Mouse (Mus musculus): ENCODE results near the gene Ric8b.

The Ric8b gene

GRCm38 (mm10) chr10:84910194-84910593 is 7.2 kb upstream of the Ric8b start:
- no peak for DNase-seq

DNA sequence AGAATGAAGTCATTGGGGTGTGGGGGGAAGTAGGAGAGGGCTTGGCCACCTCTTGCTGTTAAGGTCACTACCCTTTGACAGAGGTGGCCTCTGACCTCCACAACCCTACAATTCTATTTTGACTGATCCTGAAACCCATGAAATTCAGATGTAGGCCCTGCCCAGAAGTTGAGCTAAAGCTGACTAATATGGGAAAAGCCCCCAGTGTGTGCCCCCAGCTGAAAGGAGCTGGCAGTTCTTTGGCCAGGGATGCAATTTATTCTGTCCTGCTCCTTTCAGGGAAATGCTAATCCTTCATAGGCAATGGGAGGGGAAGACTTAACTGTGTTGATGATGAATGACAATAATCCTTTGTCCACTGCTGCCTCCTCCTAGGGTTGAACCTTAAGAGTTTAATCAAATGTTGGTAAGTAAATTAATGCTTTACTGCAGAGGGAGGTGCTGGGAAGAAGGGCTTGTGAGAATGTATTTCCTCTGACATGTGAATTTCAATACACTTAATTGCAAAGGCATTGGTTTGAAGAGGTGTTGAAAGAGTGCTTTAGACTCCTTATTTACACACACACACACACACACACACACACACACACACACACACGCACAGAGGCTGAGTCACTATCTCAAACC is 6.5 kb upstream of the Ric8b start:
- peak; percentile 39 for DNase-seq

DNA sequence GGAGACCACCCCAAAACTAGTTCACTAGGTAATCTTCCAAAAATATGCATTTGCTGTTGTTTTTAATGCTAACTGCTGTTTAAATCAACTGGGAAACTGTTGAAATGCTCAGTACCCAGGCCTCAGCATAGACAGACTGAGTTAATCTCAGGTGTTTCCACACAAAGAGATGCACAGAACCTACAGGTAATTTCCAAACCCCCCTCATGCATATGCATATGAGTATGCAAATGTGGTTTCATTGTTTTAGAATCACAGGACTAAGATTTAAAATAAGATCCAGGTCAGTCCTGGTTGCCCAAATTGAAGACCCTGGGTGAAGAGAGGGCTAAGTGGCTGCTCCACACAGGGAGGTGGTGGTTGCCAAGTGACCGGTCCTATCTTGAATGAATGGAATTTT is 4.3 kb upstream of the Ric8b start:
- no peak for DNase-seq

- no peak for DNase-seq
Observed at GRCm38 (mm10) chr10:84915476-84915875, 1.9 kb upstream of the Ric8b start.

DNA sequence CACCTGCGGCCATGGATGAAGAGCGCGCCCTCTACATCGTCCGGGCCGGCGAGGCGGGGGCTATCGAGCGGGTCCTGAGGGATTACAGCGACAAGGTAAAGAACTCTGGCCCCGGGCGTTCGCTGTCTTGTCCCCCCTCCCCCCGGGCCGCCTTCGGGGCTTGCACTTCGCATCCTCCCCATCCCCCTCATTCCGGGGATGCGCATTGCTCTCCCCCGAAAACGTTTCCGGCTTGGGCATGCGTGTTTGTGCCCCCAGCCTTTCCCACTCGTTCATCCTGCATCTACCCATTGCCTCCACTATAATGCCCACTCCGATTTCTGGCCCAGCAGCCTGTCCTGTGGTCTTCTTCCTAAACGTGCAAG is 297 bp downstream of the Ric8b start:
- DNase-seq: no peak

DNA sequence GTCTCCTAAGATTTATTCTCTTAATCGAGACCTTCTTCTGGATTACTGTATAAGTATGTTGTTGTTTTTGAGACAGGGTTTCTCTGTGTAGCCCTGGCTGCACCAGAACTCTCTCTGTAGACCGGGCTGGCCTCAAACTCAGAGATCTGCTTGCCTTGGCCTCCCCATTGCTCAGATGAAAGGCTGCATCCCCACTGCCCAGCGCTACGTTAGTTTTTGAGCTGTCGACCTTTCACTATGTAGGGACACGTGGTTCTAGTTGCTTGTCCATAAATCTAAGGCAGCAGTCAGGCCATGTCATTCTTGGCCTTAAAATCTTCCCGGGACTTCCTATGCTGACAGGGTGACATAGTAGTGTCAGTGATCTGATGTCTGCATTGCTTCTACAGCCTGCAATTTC is 8.9 kb downstream of the Ric8b start:
- DNase-seq: no peak

DNA sequence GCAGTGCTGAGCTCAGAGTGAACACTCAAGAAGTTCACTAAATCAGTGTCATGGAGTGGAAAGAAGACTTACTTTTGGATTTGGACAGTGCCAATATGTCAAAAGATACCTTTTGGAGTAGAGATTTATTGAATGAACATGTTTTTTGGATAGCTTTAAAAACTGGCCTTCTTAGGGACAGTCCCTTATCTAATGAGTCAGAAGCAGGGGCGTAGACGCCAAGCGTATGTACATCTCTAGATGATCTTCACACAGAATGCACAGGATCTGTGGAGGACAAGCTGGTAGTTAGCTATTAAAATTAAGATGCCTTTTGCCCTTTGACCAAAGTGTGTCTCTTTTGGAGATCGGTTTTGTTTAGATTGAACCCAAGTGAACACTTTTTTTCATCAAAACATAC is 9.5 kb downstream of the Ric8b start:
- no peak for DNase-seq

DNA sequence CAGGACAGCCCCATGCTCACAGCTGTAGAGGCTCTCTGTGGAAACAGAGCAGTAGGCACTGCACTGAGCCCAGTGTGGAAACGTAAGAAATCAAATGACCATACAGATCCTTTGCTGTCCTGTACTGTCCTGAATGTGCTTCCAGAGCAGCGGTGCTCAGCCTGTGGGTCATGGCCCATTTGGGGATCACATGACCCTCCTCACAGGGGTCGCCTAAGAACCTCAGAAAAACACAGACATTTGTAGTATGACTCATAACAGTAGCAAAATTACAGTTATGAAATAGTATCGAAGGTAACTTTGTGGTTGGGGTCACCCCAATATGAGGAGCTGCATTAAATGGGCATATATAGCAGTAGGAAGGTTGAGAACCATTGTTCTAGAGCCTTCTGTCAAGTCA is 11.0 kb downstream of the Ric8b start:
- DNase-seq: no peak

- DNase-seq: peak; percentile 27
Observed at GRCm38 (mm10) chr10:84935553-84936209, 18.3 kb downstream of the Ric8b start.

GRCm38 (mm10) chr10:84936832-84937515 is 19.6 kb downstream of the Ric8b start:
- no peak for DNase-seq

- no peak for DNase-seq
Observed at GRCm38 (mm10) chr10:84938094-84938820, 20.8 kb downstream of the Ric8b start.

DNA sequence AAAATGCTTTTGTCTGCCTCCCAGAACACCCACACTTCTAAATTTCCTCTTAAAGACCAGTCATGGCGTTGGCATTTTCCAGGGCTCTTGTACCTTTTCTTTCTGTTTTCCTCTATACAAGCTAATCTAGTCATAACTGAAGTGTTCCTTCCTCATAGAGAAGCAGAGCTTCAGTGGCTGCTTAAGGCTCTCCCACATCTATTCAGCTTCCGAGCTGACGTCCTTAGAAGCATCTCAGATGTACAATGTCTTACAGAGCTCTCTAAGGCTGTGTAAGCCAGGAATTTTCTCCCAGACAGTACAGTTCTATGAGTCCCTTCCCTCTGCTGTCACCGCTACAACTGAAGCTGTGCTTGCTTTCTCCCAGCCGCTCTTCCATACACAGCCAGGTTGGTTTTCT is 21.5 kb downstream of the Ric8b start:
- DNase-seq: no peak

- DNase-seq: no peak
Observed at GRCm38 (mm10) chr10:84940356-84940755, 22.9 kb downstream of the Ric8b start.

- no peak for DNase-seq
Observed at GRCm38 (mm10) chr10:84945692-84946091, 28.3 kb downstream of the Ric8b start.

- no peak for DNase-seq
Observed at GRCm38 (mm10) chr10:84948970-84949683, 31.7 kb downstream of the Ric8b start.

DNA sequence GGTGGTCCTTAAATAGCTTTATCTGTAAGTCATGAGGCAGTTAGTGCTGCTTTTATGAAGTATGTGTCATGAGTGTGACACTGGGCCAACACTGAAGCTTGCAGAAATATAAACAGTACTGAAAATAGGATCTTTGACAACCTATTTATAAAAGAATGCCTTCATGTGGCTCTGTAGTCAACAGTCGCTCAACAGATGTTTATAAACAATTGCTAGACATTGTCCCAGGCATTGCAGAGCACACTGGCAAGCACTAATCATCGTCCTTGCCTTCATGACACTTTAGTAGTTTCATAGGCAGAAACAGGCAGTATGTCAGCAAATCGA is 32.2 kb downstream of the Ric8b start:
- DNase-seq: peak; percentile 17

DNA sequence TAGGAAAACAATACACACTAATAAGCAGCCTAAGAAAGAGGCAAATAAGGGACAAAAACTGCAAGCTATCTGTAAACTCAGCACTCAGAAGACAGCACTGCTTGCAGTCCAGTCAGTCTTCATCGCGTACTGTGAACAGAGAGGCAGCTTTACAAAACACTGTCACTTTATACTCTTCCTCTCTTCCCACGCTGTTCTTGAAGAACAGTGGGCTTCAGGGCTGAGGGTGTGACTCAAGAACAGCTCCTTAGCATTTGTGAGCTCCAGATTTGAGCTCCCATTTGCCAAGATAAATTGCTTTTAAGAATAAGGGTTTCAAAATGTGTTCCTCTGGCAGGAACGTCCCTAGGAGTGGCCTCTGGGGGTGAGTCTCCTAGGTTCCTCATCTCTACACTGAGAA is 33.0 kb downstream of the Ric8b start:
- DNase-seq: no peak

DNA sequence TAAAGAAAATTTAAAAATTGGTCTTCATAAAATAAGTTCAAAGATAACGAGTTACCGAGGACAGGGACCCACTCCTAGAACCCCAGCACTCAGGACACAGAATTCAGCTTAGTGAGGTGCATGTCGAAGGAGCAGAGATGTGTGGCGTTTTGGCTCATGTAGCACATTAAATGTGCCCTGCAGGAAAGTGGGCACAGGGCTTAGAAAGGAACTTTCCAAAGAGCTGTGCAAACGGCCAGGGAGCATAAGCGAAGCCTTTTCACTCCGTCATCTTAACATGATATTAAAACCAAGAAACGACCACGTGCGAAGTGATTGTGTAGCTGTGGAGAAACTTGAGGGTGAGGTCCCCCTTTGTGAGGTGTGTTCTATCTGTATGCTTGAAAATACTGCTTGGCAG is 36.8 kb downstream of the Ric8b start:
- DNase-seq: no peak

DNA sequence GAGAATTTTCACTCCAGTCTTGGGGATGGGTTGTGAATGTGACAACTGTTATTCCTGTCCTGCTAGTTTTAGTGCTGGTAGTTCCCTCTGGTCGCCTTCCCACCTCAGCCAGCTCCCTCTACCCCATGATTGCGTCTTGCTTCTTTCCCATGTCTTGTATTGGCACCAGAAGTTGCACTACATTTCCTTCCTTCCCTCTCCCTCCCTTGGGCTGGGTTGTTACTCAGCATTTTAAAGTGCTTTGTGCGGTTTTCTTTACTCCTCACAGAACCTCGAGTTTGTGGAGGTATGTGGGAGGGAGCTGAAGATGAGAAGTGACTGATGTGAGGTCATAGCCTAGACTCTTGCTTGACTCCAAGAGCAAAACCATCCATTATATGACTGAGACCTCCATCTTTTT is 38.8 kb downstream of the Ric8b start:
- DNase-seq: no peak

- DNase-seq: no peak
Observed at GRCm38 (mm10) chr10:84958597-84958996, 41.2 kb downstream of the Ric8b start.

- DNase-seq: no peak
Observed at GRCm38 (mm10) chr10:84960380-84960930, 43.0 kb downstream of the Ric8b start.

DNA sequence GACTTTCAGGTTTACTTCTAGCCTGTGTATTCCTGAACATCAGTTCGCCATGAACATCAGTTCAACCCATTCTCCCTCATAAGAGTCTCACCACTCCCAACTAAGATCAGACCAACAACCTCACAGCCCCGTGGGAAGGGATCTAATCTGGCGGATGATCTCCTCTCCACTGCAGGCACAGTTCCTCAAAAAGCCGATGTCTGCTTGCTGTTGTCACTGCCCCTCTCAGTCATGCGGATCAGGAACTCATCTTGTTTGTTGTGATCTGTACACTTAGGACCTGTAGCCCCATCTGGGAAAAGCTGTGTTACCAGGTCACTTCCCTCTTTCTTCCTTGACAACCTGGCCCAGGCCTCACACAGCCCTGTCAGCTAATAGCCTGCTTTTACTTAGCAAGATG is 45.7 kb downstream of the Ric8b start:
- no peak for DNase-seq

DNA sequence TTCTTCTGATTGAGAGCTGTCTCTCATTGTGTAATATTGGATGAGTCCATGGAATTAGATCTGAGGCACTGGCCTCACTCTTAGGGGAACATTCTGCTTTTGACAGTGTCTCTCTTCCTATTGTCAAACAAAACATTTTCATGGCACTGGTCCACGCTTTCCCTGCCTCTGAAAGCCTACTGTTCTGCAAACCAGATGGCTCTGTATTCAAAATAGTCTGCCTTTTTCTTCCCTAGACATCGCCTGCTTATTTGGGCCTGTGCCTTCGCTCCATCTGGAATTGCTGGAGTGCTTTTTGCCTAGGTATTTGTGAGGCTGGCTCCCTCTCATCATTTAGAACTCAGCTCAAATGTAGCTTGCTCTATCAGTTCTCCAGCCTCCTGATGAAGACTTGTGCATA is 46.3 kb downstream of the Ric8b start:
- DNase-seq: no peak

Measured in lung, postnatal 36 days (tissue).